Mouse (Mus musculus) liver, postnatal 0 days (tissue): Measurements from ENCODE around the gene Churc1. TPM values are rescaled to one million over a fixed set of nuclear protein-coding genes. Genes with fewer than 3 reads are reported as not detected.

Experiments
- ATAC-seq: fragments of 200-750 bp; cut with Nextera tagmentation; 2 replicates; pipeline ENCODE4 v1.8.0; 2017; ENCODE audit warnings: mild to moderate bottlenecking, moderate library complexity
- DNase-seq: peaks from one replicate; pipeline ENCODE4 v3.0.0-alpha.2; 2016
- H3K27ac ChIP-seq: fragments of 300-500 bp; sonication (generic); 2 replicates; pipeline ENCODE4 v1.5.1; 2014; ENCODE audit warnings: antibody characterized with exemption, moderate library complexity, mild to moderate bottlenecking, low read depth
- H3K27me3 ChIP-seq: fragments of 300-500 bp; sonication (generic); 2 replicates; pipeline ENCODE4 v1.6.1; 2014; ENCODE audit warnings: low read length, control low read depth, mixed read lengths; ENCODE audit not compliant: insufficient read depth
- H3K36me3 ChIP-seq: fragments of 300-500 bp; sonication (generic); replicated peaks from 2 replicates; pipeline ENCODE4 v1.6.1; 2014; ENCODE audit warnings: mild to moderate bottlenecking, control low read depth, low read length, moderate library complexity, mixed read lengths; ENCODE audit not compliant: insufficient read depth
- H3K4me1 ChIP-seq: fragments of 300-500 bp; sonication (generic); 2 replicates; pipeline ENCODE4 v1.6.1; 2014; ENCODE audit warnings: antibody characterized with exemption, mild to moderate bottlenecking, control low read depth; ENCODE audit not compliant: insufficient read depth
- H3K4me2 ChIP-seq: fragments of 300-500 bp; sonication (generic); 2 replicates; pipeline ENCODE4 v1.6.1; 2014; ENCODE audit warnings: low read depth, mild to moderate bottlenecking, low read length, moderate library complexity, mixed read lengths
- H3K4me3 ChIP-seq: fragments of 300-500 bp; sonication (generic); 2 replicates; pipeline ENCODE4 v1.5.1; 2014; ENCODE audit warnings: low read depth, low read length
- H3K9ac ChIP-seq: fragments of 300-500 bp; sonication (generic); replicated peaks from 2 replicates; pipeline ENCODE4 v1.6.1; 2014; ENCODE audit warnings: mild to moderate bottlenecking, moderate library complexity
- H3K9me3 ChIP-seq: fragments of 300-500 bp; sonication (generic); 2 replicates; pipeline ENCODE4 v1.6.1; 2016; ENCODE audit warnings: mild to moderate bottlenecking, control low read depth, low read length, mixed read lengths
- CTCF ChIP-seq: sonication (generic); IDR thresholded peaks from 2 replicates; pipeline ENCODE4 v1.5.1; 2016; ENCODE audit warnings: antibody characterized with exemption, low read depth
- EP300 ChIP-seq: IDR thresholded peaks from 2 replicates; pipeline ENCODE4 v1.6.1; 2016; ENCODE audit warnings: antibody characterized with exemption, low read depth, mild to moderate bottlenecking
- WGBS: fragments of 180-500 bp; shearing (Covaris S2); extraction: QIAGEN DNeasy Blood & Tissue Kit; methylation state at CpG from one replicate; pipeline ENCODE4 v1.1.7; 2014; ENCODE audit not compliant: insufficient replicate concordance; 5-methylcytosine and 5-hydroxymethylcytosine counted together
- polyA plus RNA-seq: library from polyadenylated mRNA; unstranded; fragments of >200 nt; fragmentation: Nextera tagmentation; extraction: Ambion mirVana; gene quantifications from 2 replicates; pipeline ENCODE4 v1.2.1, GENCODE M21; 2015

The Churc1 gene
- polyA plus RNA-seq, 1 experiment from 2014 or later, result 92.7 TPM

GRCm38 (mm10) chr12:76814120-76814519 lies 48.8 kb downstream of the Churc1 start:
- no peaks in the 10 kb centered on the region for H3K36me3 ChIP-seq
- H3K4me1 ChIP-seq, result no peaks in the 10 kb centered on the region
- H3K27me3 ChIP-seq, result no peaks in the 10 kb centered on the region; the same call in 1 of the 2 replicates
- H3K4me3 ChIP-seq, result no peak overlapping the region
- no peak for ATAC-seq
- DNase-seq, result no peak
- WGBS, result 52% methylated on average over 2 of the region's 2 CpGs
- H3K4me2 ChIP-seq, result no peak overlapping the region
- H3K9me3 ChIP-seq, result no peaks in the 10 kb centered on the region
- no peak overlapping the region for H3K27ac ChIP-seq
- H3K9ac ChIP-seq, result no peak overlapping the region
- no peak for TF ChIP-seq CTCF
- TF ChIP-seq EP300, result no peak

GRCm38 (mm10) chr12:76816720-76817119 lies 51.4 kb downstream of the Churc1 start:
- Histone ChIP-seq H3K27ac (no peak overlapping the region), H3K4me1 (no peaks in the 10 kb centered on the region), H3K36me3 (no peaks in the 10 kb centered on the region), H3K9ac (no peak overlapping the region), H3K4me2 (no peak overlapping the region), H3K9me3 (no peaks in the 10 kb centered on the region), H3K27me3 (peaks cover 17% of the 10 kb centered on the region), H3K4me3 (no peak overlapping the region)
- no peak for TF ChIP-seq CTCF
- TF ChIP-seq EP300, result no peak
- WGBS, result 24% methylated on average over 4 of the region's 4 CpGs
- DNase-seq (no peak), ATAC-seq (no peak)

GRCm38 (mm10) chr12:76817176-76817575 lies 51.8 kb downstream of the Churc1 start:
- H3K9ac ChIP-seq, result no peak overlapping the region
- TF ChIP-seq CTCF, result no peak
- TF ChIP-seq EP300, result no peak
- no peaks in the 10 kb centered on the region for H3K4me1 ChIP-seq
- DNase-seq (no peak), ATAC-seq (no peak)
- no peak overlapping the region for H3K27ac ChIP-seq
- no peak overlapping the region for H3K4me2 ChIP-seq
- H3K4me3 ChIP-seq, result no peak overlapping the region
- H3K36me3 ChIP-seq, result no peaks in the 10 kb centered on the region
- 43% methylated on average over 4 of the region's 4 CpGs for WGBS
- H3K27me3 ChIP-seq, result peaks cover 22% of the 10 kb centered on the region
- H3K9me3 ChIP-seq, result no peaks in the 10 kb centered on the region

GRCm38 (mm10) chr12:76818120-76818519 lies 52.8 kb downstream of the Churc1 start:
- Histone ChIP-seq H3K27ac (no peak overlapping the region), H3K36me3 (no peaks in the 10 kb centered on the region), H3K27me3 (peaks cover 31% of the 10 kb centered on the region), H3K4me3 (no peak overlapping the region), H3K9ac (no peak overlapping the region), H3K9me3 (no peaks in the 10 kb centered on the region), H3K4me1 (peaks cover 5% of the 10 kb centered on the region), H3K4me2 (no peak overlapping the region)
- no peak for TF ChIP-seq CTCF
- no peak for TF ChIP-seq EP300
- DNase-seq, result no peak
- 68% methylated on average over 4 of the region's 4 CpGs for WGBS
- ATAC-seq, result no peak

GRCm38 (mm10) chr12:76818908-76819307 lies 53.6 kb downstream of the Churc1 start:
- H3K9ac ChIP-seq, result no peak overlapping the region
- TF ChIP-seq EP300, result no peak
- TF ChIP-seq CTCF, result no peak
- no peak overlapping the region for H3K4me2 ChIP-seq
- 79% methylated on average over 9 of the region's 9 CpGs for WGBS
- no peaks in the 10 kb centered on the region for H3K9me3 ChIP-seq
- peaks cover 5% of the 10 kb centered on the region for H3K4me1 ChIP-seq
- DNase-seq, result no peak
- H3K27me3 ChIP-seq, result peaks cover 39% of the 10 kb centered on the region
- no peaks in the 10 kb centered on the region for H3K36me3 ChIP-seq
- H3K27ac ChIP-seq, result no peak overlapping the region
- no peak for ATAC-seq
- H3K4me3 ChIP-seq, result no peak overlapping the region

- no peaks in the 10 kb centered on the region for H3K36me3 ChIP-seq
- H3K4me2 ChIP-seq, result no peak overlapping the region
- WGBS, result 75% methylated on average over 6 of the region's 6 CpGs
- peaks cover 47% of the 10 kb centered on the region for H3K27me3 ChIP-seq
- peaks cover 5% of the 10 kb centered on the region for H3K4me1 ChIP-seq
- ATAC-seq, result no peak
- H3K27ac ChIP-seq, result no peak overlapping the region
- no peak overlapping the region for H3K9ac ChIP-seq
- no peak overlapping the region for H3K4me3 ChIP-seq
- TF ChIP-seq EP300, result no peak
- TF ChIP-seq CTCF, result no peak
- no peak for DNase-seq
- no peaks in the 10 kb centered on the region for H3K9me3 ChIP-seq
These were observed 54.5 kb downstream of the Churc1 start for GRCm38 (mm10) chr12:76819816-76820215.

- TF ChIP-seq EP300, result no peak
- no peak for TF ChIP-seq CTCF
- no peak overlapping the region for H3K9ac ChIP-seq
- DNase-seq (no peak), ATAC-seq (no peak)
- 57% methylated on average over 4 of the region's 4 CpGs for whole genome bisulfite sequencing
- no peak overlapping the region for H3K27ac ChIP-seq
- no peaks in the 10 kb centered on the region for H3K9me3 ChIP-seq
- peaks cover 49% of the 10 kb centered on the region for H3K27me3 ChIP-seq
- H3K4me1 ChIP-seq, result peaks cover 5% of the 10 kb centered on the region
- no peak overlapping the region for H3K4me3 ChIP-seq
- no peaks in the 10 kb centered on the region for H3K36me3 ChIP-seq
- no peak overlapping the region for H3K4me2 ChIP-seq
These were observed 55.3 kb downstream of the Churc1 start for GRCm38 (mm10) chr12:76820615-76821014.
